Mouse (Mus musculus): Measurements from ENCODE around the gene Gtf2ird2.

Gtf2ird2 gene

GRCm38 (mm10) chr5:134268751-134269150 lies 84.9 kb downstream of the Gtf2ird2 start:
- no peak for DNase-seq (ENCODE audit: low spot score in 2 of 2)

- no peak for DNase-seq (ENCODE audit: low spot score in 2 of 2)
Measured at GRCm38 (mm10) chr5:134269751-134270150, 85.9 kb downstream of the Gtf2ird2 start.

- no peak for DNase-seq (ENCODE audit: low spot score in 2 of 2)
Measured at GRCm38 (mm10) chr5:134270566-134270965, 86.7 kb downstream of the Gtf2ird2 start.

GRCm38 (mm10) chr5:134271421-134271820 lies 87.6 kb downstream of the Gtf2ird2 start:
- DNase-seq (ENCODE audit: low spot score in 2 of 2): no peak

- DNase-seq (ENCODE audit: low spot score in 2 of 2): no peak
Measured at GRCm38 (mm10) chr5:134272761-134273160, 88.9 kb downstream of the Gtf2ird2 start.

GRCm38 (mm10) chr5:134273761-134274160 lies 89.9 kb downstream of the Gtf2ird2 start:
- no peak for DNase-seq (ENCODE audit: low spot score in 2 of 2)
